Mouse (Mus musculus): ENCODE data around the gene Atp10a.

Atp10a gene

GRCm38 (mm10) chr7:58690069-58690923, 34.3 kb downstream of the Atp10a start:
- DNase-seq (ENCODE audit: low read depth, low spot score) = no peak

GRCm38 (mm10) chr7:58690997-58691596, 35.1 kb downstream of the Atp10a start:
- DNase-seq (ENCODE audit: low read depth, low spot score) = peak; percentile 37

- peak; percentile 32 for DNase-seq (ENCODE audit: low read depth, low spot score)
Measured at GRCm38 (mm10) chr7:58692704-58693103, 36.7 kb downstream of the Atp10a start.

GRCm38 (mm10) chr7:58693342-58693741, 37.4 kb downstream of the Atp10a start:
- peak; percentile 47 for DNase-seq (ENCODE audit: low read depth, low spot score)

- no peak for DNase-seq (ENCODE audit: low read depth, low spot score)
Measured at GRCm38 (mm10) chr7:58695661-58696060, 39.7 kb downstream of the Atp10a start.

GRCm38 (mm10) chr7:58697092-58697491, 41.1 kb downstream of the Atp10a start:
- DNase-seq (ENCODE audit: low read depth, low spot score) = no peak

- no peak for DNase-seq (ENCODE audit: low read depth, low spot score)
Measured at GRCm38 (mm10) chr7:58698738-58699442, 42.9 kb downstream of the Atp10a start.

GRCm38 (mm10) chr7:58701311-58701710, 45.3 kb downstream of the Atp10a start:
- DNase-seq (ENCODE audit: low read depth, low spot score) = no peak

GRCm38 (mm10) chr7:58705158-58705557, 49.2 kb downstream of the Atp10a start:
- no peak for DNase-seq (ENCODE audit: low read depth, low spot score)

GRCm38 (mm10) chr7:58709306-58709705, 53.3 kb downstream of the Atp10a start:
- DNase-seq (ENCODE audit: low read depth, low spot score) = peak; percentile 51

- DNase-seq (ENCODE audit: low read depth, low spot score) = no peak
Measured at GRCm38 (mm10) chr7:58710312-58710711, 54.3 kb downstream of the Atp10a start.

GRCm38 (mm10) chr7:58711811-58712210, 55.8 kb downstream of the Atp10a start:
- no peak for DNase-seq (ENCODE audit: low read depth, low spot score)

GRCm38 (mm10) chr7:58715576-58716144, 59.7 kb downstream of the Atp10a start:
- DNase-seq (ENCODE audit: low read depth, low spot score) = no peak

- DNase-seq (ENCODE audit: low read depth, low spot score) = no peak
Measured at GRCm38 (mm10) chr7:58716626-58717025, 60.7 kb downstream of the Atp10a start.

- no peak for DNase-seq (ENCODE audit: low read depth, low spot score)
Measured at GRCm38 (mm10) chr7:58718556-58718955, 62.6 kb downstream of the Atp10a start.

GRCm38 (mm10) chr7:58719218-58719938, 63.4 kb downstream of the Atp10a start:
- DNase-seq (ENCODE audit: low read depth, low spot score) = no peak

- no peak for DNase-seq (ENCODE audit: low read depth, low spot score)
Measured at GRCm38 (mm10) chr7:58722250-58722649, 66.3 kb downstream of the Atp10a start.

- DNase-seq (ENCODE audit: low read depth, low spot score) = peak; percentile 47
Measured at GRCm38 (mm10) chr7:58730201-58730600, 74.2 kb downstream of the Atp10a start.

- no peak for DNase-seq (ENCODE audit: low read depth, low spot score)
Measured at GRCm38 (mm10) chr7:58730831-58731230, 74.9 kb downstream of the Atp10a start.

- peak; percentile 55 for DNase-seq (ENCODE audit: low read depth, low spot score)
Measured at GRCm38 (mm10) chr7:58732406-58732805, 76.4 kb downstream of the Atp10a start.

GRCm38 (mm10) chr7:58733490-58733901, 77.5 kb downstream of the Atp10a start:
- peak; percentile 86 for DNase-seq (ENCODE audit: low read depth, low spot score)

Measured in 3T3-L1 (cell line).